Mouse (Mus musculus) bone marrow macrophage, adult 2 months (primary cell): Measurements from ENCODE around the gene Lrfn2. TPM values are rescaled to one million over a fixed set of nuclear protein-coding genes. Genes with fewer than 3 reads are reported as not detected.

ENCODE experiments used
- H3K27ac ChIP-seq: 2 replicates; pipeline ENCODE4 v1.5.1; 2012; ENCODE audit warnings: low read depth, low read length; ENCODE audit not compliant: insufficient read depth
- H3K4me1 ChIP-seq: 2 replicates; pipeline ENCODE4 v1.6.1; 2012; ENCODE audit warnings: low read length; ENCODE audit not compliant: control insufficient read depth, insufficient read depth
- H3K4me3 ChIP-seq: 2 replicates; pipeline ENCODE4 v1.5.1; 2012; ENCODE audit warnings: mild to moderate bottlenecking, low read length, moderate library complexity; ENCODE audit not compliant: insufficient read depth
- CTCF ChIP-seq: IDR thresholded peaks from 2 replicates; pipeline ENCODE4 v1.5.1; 2012; ENCODE audit warnings: low read depth, mild to moderate bottlenecking, low read length, moderate library complexity
- POLR2A ChIP-seq: IDR thresholded peaks from 2 replicates; pipeline ENCODE4 v1.6.1; 2012; ENCODE audit warnings: mild to moderate bottlenecking, low read depth, low read length, borderline replicate concordance
- polyA plus RNA-seq: library from polyadenylated mRNA; stranded (reverse); fragments of >200 nt; gene quantifications from 2 replicates; pipeline ENCODE4 v1.2.4, GENCODE M21; 2012; ENCODE audit not compliant: missing spikeins, insufficient read depth, insufficient read length

Gene Lrfn2
- polyA plus RNA-seq, 1 experiment, result not detected

DNA sequence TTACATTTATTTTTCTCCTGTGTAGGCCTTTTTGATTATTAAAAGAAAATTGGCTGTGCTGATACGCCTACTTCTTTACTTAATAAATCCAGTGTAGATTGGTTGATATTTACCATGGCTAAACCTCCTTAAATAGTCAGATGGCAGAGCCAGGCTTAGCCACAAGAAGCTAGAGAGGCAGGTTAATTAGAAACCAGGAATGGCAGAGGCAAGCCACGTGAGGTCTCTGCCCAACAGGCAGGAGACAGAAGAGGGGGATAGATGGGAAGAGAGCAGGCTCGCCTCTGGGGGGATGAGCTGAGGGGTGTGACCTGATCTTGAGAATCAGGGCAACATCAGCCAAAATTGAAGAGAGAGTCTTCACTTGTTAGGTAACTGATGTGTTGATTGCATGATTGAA is 30.5 kb downstream of the Lrfn2 start:
- Histone ChIP-seq H3K4me1 (peaks cover 5% of the 10 kb centered on the region), H3K27ac (no peak overlapping the region), H3K4me3 (no peak overlapping the region)
- TF ChIP-seq CTCF, result no peak
- no peak for TF ChIP-seq POLR2A

DNA sequence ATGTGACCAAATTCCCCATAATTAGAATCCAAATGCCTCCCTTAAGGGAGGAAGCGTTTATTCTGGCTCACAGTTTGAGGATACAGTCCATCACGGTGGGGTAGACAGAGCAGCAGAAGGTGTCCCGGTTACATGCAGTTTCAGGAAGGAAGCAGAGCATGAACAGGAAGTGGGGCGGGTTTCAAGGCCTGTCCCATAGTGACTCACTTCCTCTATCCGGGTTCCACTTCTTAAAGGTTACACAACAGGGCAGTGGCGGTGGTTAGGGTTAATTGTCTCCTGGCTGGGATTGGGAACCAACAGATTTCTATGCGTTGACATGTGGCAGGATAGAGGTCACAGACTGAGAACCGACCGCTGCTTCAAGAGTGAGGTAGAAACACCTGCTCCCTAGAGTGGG is 31.6 kb downstream of the Lrfn2 start:
- no peak overlapping the region for H3K4me3 ChIP-seq
- TF ChIP-seq CTCF, result no peak
- no peak for TF ChIP-seq POLR2A
- H3K27ac ChIP-seq, result peak overlapping the region; percentile 31
- H3K4me1 ChIP-seq, result peaks cover 5% of the 10 kb centered on the region

DNA sequence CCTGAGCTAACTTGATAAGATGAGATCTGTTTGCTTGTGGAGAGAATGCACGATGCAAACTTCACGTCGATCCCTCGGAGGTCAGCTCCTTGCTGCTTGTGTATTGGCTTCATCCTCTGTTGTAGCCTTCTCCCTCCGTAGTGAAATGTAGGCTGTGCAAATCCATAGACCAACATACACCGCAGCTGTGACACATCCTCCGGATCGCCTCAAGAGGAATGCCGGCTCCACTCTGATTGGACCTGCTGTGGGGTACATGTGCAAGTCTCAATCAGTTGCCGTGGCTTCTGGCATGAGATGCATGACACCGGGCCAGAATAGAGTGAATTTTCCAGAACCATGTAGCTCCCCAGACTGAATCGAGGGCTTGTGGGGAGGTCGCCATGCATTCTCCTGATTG is 36.1 kb downstream of the Lrfn2 start:
- TF ChIP-seq CTCF (no peak), POLR2A (no peak)
- peaks cover 13% of the 10 kb centered on the region for H3K4me1 ChIP-seq
- H3K4me3 ChIP-seq, result no peak overlapping the region
- no peak overlapping the region for H3K27ac ChIP-seq

DNA sequence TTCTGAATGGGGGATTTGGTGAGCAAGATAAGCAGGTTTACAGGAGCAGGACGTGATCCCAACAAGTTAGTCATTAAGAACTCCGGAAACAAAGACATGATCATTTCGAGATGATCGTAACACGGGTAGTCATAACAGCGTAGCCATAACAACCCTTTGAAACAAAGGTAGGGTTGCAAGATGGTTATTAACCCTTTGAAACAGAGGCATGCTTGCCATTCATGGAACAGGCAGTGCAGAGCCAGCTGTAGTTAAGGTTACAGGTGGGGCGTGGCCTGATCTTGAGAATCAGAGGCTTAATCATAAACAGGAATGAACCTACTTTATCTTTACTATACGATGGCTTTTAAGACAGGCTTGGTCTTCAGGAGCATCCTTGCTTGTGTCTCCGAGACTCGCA is 39.1 kb downstream of the Lrfn2 start:
- Histone ChIP-seq H3K4me1 (peaks cover 16% of the 10 kb centered on the region), H3K4me3 (no peak overlapping the region), H3K27ac (no peak overlapping the region)
- TF ChIP-seq CTCF (no peak), POLR2A (no peak)

DNA sequence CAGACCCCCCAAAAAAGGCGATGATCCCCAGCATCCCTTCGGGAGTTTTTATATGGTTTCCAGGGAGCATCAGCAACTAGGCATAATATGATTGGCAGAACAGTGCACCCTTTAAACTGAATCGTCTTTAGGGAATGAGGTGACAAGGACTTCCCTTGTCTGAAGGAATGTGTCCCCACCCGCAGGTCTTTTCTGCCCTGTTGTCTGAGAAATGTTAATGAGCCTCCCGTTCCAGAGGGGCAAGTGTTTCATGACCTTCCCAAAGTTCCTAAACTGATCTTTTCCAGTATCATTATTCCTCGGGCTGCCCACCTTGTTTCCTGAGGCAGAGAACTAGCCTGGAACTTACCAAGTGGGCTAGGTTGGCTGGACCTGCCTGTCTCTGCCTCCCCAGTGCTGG is 40.7 kb downstream of the Lrfn2 start:
- TF ChIP-seq POLR2A (no peak), CTCF (no peak)
- no peak overlapping the region for H3K27ac ChIP-seq

DNA sequence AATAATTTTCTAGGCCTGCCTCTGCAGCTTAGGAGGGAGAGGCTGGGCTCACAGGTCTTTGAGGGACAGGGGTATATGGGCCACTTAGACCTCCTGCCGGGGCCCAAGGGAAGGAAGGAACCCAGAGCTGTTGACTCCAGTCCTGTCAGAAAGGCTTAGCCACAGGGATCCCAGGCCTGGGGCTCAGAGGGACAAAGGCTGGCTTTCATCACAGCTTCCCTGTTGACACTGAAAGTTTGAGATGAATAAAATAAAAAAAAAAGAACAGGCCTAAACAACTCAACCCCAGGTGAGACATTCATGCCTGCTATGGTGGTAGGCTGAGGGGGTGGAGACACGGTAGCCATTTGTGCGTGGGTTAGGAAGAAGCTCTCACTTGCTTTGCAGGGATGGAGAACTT is 41.2 kb downstream of the Lrfn2 start:
- H3K4me1 ChIP-seq, result peaks cover 10% of the 10 kb centered on the region
- no peak overlapping the region for H3K27ac ChIP-seq
- TF ChIP-seq CTCF, result no peak
- TF ChIP-seq POLR2A, result no peak
- no peak overlapping the region for H3K4me3 ChIP-seq

More for the DNA sequence above, 40.7 kb downstream of the Lrfn2 start:
- Histone ChIP-seq H3K4me3 (no peak overlapping the region), H3K4me1 (peaks cover 10% of the 10 kb centered on the region)

DNA sequence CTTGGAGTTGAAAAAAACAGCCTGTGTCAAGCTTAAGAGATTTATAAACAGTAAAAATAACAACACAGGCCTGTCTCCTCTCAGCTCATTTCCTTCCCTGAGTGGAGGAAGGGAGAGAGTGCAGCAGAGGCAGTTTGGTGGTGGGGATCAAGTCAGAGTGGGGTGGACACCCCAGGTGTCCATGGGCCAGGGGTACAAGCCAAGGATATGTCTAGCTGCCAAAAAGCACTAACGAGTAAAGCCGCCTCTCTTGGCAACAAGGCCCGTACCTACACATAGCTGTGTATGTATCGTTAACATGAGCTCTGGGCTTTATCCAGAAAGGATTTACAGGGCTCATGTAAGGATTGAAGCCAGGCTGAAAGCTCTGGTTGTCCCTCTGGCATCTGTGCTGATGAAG is 42.9 kb downstream of the Lrfn2 start:
- Histone ChIP-seq H3K4me1 (peaks cover 10% of the 10 kb centered on the region), H3K27ac (no peak overlapping the region), H3K4me3 (no peak overlapping the region)
- TF ChIP-seq CTCF (no peak), POLR2A (no peak)

DNA sequence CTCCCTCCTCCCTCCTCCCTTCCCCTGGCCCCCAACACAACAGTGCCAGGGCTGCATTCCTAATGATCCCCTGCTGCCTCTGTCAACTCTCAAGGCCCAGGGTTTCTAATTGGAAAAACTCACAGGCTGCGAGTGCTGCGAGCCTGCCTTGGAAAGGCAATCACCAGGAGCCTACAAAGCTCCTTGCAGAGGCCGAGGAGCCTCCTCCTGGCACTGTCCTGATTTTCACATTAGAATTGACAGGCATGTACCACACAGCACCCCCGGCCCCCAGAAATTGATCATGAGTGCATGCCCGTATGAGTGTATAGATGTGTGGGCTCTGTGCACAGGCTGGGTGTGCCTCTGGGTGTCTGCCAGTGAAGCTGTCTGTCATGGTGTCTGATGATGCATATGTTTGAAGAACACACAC is 44.4 kb downstream of the Lrfn2 start:
- Histone ChIP-seq H3K4me3 (no peak overlapping the region), H3K27ac (no peak overlapping the region)
- TF ChIP-seq POLR2A (no peak), CTCF (no peak)

DNA sequence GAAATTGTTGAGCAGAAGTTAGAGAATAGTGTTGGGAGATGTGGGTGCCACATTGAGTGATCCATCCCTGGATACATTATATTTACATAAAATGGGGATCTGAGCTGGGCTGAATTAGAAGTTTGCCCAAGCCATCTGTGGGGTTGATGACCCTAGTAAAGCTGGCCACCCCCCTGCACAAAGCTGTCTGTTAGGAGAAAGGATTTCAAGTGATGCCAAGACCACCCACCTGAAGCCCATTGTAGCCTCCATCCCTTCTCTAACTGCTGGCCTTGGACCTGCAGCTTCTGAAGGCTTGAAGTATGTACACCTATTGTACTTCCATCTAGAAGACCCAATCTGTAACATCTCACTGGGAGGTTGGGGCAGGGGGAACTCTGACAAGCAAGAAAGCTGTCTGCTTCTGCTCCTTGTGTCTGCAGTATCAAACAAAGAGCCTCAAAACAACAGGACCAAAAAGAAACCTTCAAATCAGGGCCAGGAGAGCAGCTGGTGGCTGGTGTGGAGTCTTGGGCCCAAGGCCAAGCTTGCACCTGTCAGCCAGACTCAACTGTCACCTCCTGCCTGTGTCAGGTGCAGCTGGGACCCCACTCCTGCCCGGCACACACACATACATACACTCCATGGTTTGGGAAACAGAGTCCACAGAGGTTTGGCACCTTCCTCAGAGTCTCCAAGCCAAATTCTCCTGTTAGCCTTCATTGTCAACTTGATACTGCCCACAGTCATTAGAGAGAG is 63.2 kb downstream of the Lrfn2 start:
- Histone ChIP-seq H3K4me1 (peaks cover 17% of the 10 kb centered on the region), H3K27ac (no peak overlapping the region), H3K4me3 (no peak overlapping the region)
- TF ChIP-seq POLR2A (no peak), CTCF (no peak)

More for the DNA sequence above, 44.4 kb downstream of the Lrfn2 start:
- H3K4me1 ChIP-seq, result peaks cover 3% of the 10 kb centered on the region; the same call in 1 of the 2 replicates

DNA sequence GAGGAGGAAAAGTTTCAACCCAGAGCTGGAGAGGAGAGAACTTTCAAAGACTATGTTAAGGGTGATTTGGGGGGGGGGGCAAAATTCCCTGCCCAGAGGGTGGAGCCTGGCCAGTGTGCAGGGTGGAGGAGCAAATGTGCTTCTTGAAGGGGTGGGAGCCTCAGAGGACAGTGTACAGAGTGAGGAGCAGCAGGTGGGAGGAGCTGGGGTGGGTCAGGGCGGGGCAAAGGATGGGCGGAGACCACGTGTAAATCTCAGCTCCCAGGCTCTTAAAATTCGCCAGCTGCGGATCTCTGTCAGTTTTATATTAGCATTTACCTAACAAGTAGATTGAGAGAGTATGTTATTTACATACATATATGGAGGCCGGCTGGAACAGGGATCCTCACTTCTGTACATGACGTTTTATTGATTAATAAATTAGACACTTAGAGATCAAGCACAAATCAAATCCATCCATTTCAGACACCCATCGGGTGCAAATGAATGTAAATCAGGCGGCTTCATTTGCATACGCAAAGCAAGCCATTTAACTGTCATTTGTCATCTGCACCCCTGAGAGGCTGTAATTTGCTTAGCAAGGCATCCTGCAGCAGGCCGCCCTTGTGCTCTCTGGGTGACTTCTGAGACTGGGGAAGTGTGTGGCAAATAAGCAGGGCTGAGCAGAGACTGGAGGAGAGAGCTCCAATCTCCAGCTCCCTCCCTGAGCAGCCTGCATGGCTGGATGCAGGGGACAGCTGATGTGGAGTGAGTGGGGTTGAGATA is 67.5 kb downstream of the Lrfn2 start:
- TF ChIP-seq POLR2A, result no peak
- no peak for TF ChIP-seq CTCF

More for the DNA sequence above, 67.5 kb downstream of the Lrfn2 start:
- no peaks in the 10 kb centered on the region for H3K4me1 ChIP-seq
- H3K4me3 ChIP-seq, result no peak overlapping the region
- no peak overlapping the region for H3K27ac ChIP-seq
